Mouse (Mus musculus) layer of hippocampus, postnatal 10 days (tissue): ENCODE data around the gene Diaph2. TPM values are rescaled to one million over a fixed set of nuclear protein-coding genes. Genes with fewer than 3 reads are reported as not detected.
A peak's percentile ranks its signal among the peaks of the same experiment; 100 is the strongest.
"Not testable (repeated sequence)": the region's sequence is repeated elsewhere in the genome, so short reads cannot be mapped to it uniquely, and the experiment has no call there.

Source experiments
- DNase-seq, 2 experiments: peaks; one replicate each; pipeline ENCODE4 v3.0.0; 2021; ENCODE audit warnings: low spot score in 2 of 2
- total RNA-seq, 2 experiments: library from RNA; stranded (reverse); gene quantifications; 2 replicates each; pipeline ENCODE4 v1.2.3; 2021

Gene Diaph2
- total RNA-seq, 2 experiments from 2014 or later = 14.1 to 17.4 TPM

DNA sequence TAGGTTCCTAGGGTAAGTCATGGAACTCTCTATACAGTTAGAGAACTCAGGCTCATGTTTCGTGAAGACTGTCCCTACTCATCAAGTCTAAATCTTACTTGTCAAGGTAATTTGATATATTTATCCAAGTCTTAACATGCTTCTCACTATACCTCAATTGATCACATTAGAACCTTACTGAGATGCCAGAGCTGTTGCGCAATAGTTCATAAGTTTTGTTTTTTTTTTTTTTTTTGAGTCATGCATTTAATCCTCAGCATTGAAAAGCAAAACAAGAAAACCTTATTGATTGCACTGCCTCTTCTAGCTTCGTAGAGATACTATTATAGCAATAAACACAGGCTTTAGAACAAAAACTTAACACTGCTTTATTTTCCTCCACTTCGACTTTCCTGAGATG, 529.6 kb downstream of the Diaph2 start:
- DNase-seq = no peak

DNA sequence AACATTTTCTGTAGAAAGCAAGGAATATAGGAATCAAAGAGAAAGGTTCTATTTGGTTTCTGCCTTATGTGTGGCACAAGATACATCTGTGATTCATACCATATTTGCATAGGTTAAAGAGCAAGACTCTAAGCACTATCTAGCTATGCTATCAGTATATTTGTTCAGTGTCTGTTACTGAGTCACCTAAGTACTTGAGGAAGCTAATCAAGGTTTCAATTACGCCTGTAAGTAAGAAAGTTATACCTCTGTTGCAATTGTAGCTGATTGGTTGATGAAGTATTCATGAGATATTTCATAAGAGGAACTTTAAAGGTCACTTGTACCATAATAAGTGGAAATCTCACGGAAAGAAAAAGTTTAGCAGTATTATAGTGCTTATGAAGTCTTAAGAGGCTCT, 531.9 kb downstream of the Diaph2 start:
- DNase-seq = no peak

DNA sequence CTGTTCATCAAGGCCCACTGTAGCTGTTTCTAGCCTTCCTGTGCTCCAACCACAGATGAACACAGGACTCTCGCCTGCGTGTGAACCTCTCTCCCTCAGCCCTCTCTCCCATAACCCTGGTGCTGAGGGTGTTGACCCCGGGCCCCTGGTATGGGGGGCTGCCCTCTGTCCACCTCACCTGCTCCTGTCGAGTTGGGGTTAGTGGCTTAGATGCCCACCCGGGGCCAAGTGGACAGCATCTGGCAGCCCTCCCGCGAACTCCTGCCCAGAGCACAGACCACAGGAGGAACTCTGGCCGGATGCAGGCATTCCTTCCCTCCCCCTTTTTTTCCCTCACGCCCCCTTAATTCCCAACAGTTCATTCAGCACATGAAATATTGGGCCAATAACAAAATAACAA, 537.5 kb downstream of the Diaph2 start:
- DNase-seq = no peak

DNA sequence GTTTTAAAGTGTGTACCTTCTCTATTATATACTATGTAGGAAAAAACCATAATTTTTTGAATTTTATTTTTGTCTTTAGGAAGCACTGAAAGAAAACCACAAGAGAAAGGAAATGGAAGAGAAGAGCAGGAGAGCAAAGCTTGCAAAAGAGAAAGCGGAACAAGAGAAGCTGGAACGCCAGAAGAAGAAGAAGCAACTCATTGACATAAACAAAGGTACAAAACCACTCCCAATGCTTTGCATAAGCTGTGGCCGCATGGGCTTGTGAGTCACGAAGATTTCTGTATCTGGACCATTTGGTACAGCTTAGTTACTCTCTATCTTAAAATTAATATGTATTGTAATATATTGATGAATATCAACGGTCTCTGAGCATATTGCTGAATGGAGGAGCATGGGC, 540.2 kb downstream of the Diaph2 start:
- no peak for DNase-seq

DNA sequence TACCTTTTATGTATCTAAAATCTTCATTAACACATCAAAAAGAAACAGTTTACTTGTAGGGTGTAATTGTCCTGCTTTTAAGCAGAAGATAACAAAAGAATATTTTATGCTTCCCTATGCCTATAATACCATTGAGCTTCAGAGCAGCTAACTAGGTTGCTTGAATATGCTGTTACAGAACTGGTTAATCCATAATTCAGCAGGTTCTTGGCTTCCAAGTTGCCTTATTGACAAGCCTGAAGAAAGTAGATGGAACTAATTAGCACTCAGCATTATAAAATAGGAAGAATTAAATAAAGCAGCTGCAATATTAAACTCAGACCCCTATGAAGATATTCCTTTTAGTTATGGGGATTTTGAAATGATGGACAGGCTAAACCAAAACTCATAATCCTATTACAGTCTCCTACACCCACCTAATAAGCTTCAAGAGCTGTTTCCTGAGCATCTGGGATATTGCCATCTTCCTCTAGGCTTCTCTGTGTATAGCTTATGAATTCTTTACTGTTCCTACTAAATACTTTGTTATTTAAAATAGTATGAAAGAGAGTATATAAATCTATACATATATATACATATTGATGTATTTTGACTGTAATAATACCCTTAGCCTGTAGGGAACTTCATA, 601.4 kb downstream of the Diaph2 start:
- no peak for DNase-seq

DNA sequence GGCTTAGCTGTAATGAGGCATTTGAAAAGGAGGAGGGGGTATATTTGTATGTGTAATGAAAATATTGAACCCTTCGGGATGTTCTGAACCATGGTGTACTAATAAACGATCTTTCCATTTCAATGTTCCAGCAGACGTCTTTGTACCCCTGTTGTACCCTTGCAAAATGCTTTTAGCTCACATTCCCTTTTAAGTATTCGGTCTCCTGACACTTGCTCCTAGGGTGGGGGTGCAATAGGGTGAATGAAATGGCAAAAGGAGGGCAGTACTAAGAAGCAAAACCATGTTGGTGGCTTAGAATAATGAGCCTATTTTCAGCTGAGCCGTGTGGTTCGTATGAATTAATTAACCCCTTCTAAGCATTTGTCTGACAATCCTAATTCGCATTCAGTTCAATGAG, 601.9 kb downstream of the Diaph2 start:
- no peak for DNase-seq

DNA sequence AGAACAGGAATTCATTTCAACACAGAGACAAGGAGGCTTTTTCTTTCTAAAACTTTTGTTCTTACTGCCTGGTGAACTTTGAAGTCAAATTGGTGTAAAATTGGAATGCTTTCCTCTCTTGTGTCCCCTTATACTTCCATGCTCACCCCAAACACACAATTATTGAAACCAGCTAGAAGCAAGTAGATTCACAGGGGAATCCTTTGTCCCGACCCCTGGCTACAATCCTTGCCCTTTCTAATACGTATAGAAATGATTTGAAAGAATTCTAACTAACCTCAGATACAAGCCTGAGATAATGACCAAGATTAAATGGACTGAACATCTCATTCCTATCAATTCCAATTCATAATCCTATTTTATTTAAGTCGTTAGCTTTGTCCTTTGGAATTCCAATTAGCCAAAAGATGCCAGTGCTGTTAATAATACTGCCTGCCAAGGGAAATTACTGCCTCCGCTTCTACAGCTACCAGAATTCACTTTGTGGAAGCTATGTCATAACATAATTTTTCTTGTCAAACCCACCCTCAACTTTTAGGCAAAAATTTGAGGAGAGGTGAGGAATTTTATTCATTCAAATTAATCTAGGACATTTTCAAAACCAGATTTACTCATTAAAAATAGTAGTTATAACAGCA, 644.1 kb downstream of the Diaph2 start:
- no peak for DNase-seq

DNA sequence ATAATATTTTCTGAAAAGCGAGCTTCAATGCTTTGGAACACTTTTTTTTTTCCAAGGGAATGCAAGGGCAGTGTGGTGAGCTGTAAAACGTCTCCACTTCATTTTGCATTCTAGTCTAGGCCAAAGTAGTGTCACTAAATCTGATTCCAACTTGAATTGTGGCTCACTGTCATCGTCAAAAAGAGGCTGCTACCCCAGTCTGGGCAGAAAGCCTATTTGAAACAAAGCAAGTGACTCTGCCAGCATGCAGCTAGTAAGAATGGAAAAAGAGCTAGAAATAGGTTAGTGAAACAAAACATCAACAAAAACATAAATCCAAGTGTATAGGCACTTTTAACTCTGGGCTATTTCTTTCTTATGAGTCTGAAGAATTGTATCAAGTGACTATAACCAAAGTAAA, 653.7 kb downstream of the Diaph2 start:
- peak in 1 of 2 experiments; percentile 18 for DNase-seq

DNA sequence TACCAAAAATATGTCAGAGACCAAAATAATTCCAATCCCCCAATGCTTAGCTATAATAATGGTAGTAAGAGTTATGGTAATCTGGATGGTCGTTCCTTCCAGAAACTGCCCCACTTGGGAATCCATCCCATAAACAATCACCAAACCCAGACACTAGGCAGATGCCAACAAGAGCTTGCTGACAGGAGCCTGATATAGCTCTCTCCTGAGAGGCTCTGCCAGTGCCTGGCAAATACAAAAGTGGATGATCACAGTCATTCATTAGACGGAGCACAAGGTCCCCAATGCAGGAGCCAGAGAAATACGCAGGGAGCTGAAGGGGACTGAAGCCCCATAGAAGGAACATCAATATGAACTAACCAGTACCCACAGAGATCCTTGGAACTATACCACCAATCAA, 657.9 kb downstream of the Diaph2 start:
- not testable (repeated sequence) for DNase-seq

DNA sequence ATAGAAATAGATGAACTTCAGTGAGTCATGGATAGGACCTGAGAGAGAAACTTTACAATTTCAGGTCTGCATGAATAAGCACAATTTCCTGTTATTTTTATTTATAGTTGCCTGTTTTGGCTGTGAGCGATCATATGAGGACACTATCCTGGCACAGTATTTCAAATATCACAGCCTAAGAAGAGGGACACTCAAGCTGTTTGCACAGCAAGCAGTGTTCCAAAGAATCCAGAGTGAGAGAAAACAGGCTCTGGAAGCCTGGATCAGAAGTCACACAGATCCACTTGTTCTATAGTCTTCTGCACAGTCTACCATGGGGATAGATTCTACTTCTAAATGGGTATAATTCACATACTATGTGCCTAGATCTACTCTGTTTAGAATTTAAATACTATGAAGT, 659.4 kb downstream of the Diaph2 start:
- DNase-seq = no peak

DNA sequence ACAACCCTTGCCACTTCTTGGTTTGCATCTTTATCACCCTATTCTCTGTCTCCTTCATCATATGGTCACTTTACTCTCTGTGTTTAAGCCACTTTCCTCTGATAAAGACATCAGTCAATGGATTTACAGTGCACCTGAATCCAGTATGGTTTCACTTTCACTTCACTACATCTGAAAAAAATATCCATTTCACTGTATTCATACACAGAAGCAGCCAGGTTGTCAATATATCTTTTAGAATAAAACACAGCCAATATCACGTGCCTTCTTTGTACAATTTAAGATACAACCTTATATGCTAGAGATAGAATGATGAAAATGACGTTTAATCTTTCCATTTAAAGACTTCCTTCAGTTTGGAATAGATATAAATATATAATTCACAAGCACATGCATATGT, 673.6 kb downstream of the Diaph2 start:
- DNase-seq = no peak

DNA sequence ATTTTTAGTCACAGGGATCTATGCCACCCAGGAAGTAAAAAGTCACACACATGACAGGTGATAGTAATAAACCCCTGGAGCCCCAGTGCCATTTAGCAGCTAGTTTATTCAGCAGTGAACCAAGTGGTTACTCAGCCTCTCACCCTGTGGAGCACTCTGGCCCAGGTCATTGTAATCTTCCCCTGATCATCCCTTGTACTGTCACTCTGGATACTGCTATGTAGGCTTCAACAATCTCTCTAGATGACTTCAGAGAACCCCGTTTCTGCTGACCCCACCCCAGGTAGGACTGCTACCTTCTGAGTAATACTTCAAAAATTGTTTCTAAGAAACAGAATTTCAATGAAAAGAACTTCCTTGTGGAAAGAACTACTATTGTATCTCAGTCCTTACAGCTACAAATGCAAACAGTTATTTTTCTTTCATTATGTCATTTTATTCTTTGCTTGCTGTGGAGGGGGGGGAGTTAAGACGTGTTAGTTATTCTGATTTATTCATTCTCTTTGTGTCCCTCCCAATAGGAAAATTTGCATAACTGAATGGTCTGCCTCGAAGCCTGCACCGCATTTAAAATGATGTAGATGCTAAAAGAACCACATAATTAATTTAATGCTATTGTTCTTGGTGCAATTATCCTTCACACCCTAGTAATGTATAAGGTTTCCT, 702.4 kb downstream of the Diaph2 start:
- DNase-seq = no peak

DNA sequence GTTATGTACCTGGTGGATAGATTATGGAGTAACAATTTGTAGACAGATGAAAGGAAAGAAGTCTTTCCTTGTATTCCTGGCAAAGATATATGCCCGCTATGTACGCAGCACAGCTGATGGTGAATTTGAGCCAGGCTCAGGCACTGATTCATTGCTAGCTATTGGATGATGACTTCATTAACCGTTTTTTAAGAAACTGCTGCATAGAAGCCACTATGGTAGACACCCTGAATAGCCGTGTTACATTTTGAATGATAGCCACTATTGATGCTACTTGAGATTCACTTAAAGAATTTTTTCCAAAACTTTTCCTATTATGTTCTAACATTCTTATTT, 702.9 kb downstream of the Diaph2 start:
- no peak for DNase-seq

DNA sequence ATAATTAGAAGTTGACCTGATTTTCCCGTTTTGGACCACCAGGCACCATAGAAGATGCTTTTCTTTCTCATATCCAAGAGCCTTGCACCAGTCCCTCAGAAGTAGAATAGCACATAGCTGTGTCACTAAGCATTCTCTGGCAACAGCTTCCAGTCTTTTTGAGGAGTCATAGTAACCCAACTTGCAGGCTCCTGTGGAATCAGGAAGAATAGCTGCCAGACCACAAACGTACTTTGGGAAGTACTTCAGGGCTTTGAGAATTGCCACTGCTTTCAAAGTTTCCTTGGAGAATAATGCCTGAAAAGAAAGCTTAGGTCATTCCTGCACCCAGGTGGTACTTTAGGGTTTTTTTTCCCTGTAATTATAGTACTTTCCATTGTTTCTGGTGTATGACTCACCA, 723.6 kb downstream of the Diaph2 start:
- DNase-seq = no peak

DNA sequence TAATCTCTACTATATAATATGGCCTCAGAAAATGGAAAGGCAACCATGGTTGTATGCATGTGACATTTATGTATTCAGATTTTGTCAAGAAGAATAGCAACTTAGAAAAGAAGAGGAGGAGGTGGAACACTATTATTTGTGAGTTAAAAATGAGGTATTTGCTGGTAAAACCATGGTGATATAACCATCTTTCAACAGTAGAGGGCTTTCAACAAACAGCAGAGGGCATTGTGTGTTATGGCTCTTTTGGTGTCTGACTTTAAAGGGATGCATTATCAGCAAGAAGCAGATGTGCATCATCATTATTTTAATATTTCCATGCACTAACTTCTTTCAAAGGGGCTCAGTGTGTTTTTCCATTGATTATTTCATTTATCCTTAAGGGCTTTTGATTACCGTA, 731.3 kb downstream of the Diaph2 start:
- DNase-seq = no peak

DNA sequence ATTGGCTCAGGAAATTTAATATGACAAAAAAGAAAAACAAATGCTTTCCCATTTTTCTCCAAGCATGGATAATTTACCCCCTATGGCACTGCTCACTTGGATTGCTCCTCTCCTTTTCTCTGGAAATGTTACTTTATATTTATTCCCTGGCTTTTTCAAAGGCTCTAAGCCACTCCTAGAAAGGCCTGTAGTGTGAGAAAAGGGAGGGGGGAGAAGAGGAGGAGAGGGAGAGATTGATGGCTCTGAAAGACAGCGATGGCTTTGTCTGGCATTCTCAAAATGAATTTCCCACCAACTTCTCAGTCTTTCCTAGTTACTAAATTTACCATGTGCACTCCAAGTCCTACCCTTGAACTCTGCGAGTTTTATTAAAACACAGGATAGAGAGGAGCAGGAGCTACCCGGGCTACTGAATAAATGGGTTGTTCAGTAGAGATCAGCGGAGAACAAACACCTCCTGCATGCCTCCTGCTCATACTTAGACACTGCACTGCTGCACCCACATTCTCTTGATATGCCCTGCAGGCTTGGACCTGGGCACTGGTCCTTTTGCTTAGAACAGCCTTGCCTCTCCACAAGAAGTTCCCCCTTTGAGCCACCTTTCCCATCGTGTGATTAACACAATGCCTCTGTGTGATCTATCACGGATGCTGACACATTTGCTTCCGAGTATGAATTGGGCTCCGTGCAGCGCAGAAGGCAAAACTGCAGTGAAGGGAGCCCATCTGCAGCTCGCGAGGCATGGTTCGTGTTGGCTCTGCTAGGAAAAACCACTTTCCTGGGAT, 753.3 kb downstream of the Diaph2 start:
- DNase-seq = peak; percentile 14 to 25

DNA sequence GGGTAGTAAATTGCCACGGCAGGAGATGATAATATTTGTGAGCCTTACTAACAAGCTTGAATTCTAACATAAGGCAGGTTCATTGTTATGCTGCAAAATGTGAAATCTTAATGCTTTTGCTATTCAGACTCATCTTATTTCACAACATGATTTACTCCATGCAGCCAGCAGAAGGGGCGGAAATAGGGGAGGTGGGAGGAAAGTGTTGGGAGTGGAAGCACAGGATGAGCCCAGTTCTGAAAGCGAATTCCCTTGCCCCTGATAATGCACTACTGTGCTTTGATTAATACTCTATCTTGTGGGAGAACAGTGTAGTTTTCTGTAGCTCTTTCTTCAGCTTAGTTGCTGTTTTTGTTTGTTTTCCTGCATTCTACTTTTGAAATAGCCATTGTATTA, 753.9 kb downstream of the Diaph2 start:
- no peak for DNase-seq

DNA sequence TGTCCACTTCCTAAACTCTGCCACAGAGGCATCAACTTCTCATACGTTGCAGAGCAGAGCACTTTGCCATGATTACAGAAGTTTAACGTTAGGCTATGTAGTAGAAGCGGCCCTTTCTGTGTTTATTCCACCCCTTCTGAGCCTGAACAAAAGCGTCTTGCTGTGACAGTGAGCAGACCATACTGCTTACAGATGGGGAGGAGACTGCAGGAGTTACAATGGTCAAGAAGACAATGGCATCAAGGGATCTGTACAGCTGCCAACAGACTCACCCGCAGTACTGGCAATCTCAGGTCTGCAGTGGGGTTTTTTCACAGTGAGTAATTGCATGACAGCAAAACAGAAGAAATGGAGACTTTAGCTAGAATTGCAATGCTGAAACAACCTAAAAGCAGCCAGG, 756.1 kb downstream of the Diaph2 start:
- DNase-seq = no peak
